Mouse (Mus musculus) heart, adult 8-10 months (tissue): ENCODE data around the gene Bcr. TPM values are rescaled to one million over a fixed set of nuclear protein-coding genes. Genes with fewer than 3 reads are reported as not detected.
A peak's percentile ranks its signal among the peaks of the same experiment; 100 is the strongest.

Source experiments
- DNase-seq: peaks from one replicate; pipeline ENCODE4 v3.0.0; 2022; ENCODE audit warnings: low spot score
- total RNA-seq, 4 experiments: library from RNA; stranded (reverse); gene quantifications; 2 replicates each; pipeline ENCODE4 v1.2.4; 2022

Bcr gene
- total RNA-seq, 4 experiments from 2014 or later: 8.0 to 13.3 (median 9.5) TPM

- peak; percentile 69 for DNase-seq
Measured at GRCm38 (mm10) chr10:75129283-75129710, 68.9 kb downstream of the Bcr start.

DNA sequence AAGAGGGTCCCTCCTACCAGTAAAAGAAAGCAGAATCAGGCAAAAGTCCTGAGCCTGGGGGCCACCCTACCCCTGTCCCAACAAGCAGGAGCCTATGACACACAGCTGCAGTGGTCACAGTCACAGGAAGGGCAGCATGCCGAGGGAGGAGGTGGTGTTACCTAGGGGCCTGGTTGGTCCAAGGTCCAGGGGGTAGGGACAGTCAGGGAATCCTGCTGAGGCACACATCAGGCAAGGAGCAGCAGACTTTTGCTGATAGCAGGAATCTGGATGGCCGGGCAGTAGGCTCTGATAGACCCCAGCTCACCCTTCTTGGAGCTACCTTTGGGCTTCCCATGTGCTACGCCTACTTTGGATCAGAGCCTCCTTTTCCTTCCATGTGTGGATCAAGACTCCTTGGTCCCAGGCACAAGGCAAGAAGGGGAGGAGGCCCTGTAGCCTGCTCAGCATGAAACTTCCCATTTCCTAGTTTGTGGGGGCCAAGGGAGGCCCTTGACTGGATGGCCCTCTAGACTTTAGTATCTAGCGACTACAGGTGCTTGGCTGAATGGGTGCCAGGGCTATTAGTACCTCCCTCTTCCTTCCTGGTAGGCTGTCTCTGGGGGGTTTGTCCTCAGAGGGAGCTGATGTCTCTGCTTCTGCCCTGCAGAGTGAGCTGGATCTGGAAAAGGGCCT, 70.1 kb downstream of the Bcr start:
- no peak for DNase-seq

DNA sequence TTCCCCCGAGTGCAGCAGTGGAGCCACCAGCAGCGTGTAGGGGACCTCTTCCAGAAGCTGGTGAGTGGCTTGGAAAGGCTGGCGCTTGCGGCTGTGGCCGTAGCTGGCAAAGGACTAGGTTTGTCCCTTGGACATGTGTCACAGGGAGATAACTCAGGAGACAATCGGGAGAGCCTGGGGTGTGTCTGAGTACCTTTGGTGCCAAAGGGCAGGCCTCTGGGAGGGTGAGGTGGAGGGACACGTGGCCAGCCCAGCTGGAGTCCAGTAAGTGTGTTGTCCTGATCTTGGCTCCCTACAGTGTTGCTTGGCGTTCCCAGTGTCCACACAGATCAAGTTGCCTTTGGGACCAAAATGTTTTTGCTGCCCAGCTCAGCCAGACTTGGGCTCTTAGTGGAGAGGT, 71.2 kb downstream of the Bcr start:
- DNase-seq: peak; percentile 65

- DNase-seq: no peak
Measured at GRCm38 (mm10) chr10:75134861-75135517, 74.6 kb downstream of the Bcr start.

GRCm38 (mm10) chr10:75135518-75136162, 75.2 kb downstream of the Bcr start:
- DNase-seq: no peak

GRCm38 (mm10) chr10:75137148-75137547, 76.8 kb downstream of the Bcr start:
- DNase-seq: no peak

DNA sequence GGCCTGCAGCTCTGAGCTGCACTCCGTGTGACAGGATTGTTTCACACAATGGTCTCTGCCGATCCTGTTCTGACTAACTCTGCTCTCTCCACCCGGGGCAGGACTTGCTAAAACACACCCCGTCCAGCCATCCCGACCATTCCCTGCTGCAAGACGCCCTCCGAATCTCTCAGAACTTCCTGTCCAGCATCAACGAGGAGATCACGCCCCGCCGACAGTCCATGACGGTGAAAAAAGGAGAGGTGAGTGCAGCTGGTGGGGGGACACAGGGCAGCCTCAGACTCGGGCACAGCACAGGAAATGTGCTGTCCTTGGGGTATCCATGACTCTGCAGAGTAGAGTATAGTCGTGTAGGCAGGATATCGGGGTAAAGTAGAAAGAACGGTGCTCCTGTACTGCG, 84.8 kb downstream of the Bcr start:
- no peak for DNase-seq

DNA sequence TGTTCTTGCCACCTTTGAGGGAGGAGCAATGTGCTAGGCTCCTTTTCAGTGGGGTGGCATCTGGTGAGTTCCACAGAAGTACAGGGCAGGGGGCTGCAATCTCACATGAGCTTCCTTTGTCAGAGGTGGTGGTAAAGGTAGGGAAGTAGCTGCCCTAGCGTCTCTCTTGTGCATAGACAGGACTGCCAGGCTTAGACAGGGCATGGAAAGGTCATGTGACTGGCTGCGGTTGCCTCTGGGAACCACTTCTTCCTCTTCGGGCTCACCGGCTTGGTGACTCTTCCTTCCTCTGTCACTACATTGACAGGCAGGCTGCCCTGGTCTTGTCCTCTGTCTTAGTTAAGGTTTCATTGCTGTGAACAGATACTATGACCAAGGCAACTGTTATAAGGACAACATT, 85.6 kb downstream of the Bcr start:
- DNase-seq: no peak

- no peak for DNase-seq
Measured at GRCm38 (mm10) chr10:75146619-75147018, 86.2 kb downstream of the Bcr start.

DNA sequence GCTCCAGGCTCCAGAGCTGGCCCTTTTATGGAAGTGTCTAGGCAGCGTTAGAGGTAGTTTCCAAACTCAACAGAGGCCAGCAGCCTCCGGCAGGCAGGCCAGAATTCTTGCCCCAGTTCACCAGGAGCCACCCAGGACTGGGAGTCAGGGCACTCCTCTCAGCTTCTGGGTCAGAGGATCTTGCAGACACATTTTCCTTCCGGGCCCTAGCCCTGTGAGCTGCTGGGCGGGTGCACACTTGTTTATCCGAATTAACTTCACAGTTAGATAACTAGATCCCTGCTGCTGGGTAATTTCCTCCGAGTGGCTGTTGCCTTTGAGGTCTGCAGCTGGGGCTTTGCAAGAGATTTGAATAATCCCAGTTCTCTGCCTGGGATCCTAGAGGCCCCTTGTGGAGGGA, 87.9 kb downstream of the Bcr start:
- DNase-seq: peak; percentile 28

GRCm38 (mm10) chr10:75150361-75150760, 90.0 kb downstream of the Bcr start:
- no peak for DNase-seq

DNA sequence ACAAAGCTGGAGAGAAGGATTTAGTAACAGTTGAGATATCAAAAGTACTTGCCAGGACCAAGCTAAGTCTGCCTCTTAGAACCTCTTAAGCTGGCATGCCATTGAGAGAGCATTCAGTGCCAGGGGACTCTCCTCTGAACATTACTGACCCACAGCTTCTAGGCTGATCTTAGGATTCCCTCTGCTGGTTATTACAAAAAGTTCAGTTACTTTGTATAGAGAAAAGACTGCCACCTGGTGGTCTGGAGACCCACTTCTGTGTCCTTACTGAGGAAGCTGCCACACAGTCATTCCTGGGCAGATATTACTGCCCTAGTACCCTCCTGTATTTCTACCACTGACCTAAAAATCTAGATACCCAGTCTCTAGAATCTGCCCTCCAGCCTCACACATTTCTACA, 90.9 kb downstream of the Bcr start:
- peak; percentile 94 for DNase-seq

GRCm38 (mm10) chr10:75156835-75157234, 96.4 kb downstream of the Bcr start:
- DNase-seq: no peak

GRCm38 (mm10) chr10:75157713-75158112, 97.3 kb downstream of the Bcr start:
- no peak for DNase-seq

GRCm38 (mm10) chr10:75158356-75158755, 98.0 kb downstream of the Bcr start:
- DNase-seq: no peak

DNA sequence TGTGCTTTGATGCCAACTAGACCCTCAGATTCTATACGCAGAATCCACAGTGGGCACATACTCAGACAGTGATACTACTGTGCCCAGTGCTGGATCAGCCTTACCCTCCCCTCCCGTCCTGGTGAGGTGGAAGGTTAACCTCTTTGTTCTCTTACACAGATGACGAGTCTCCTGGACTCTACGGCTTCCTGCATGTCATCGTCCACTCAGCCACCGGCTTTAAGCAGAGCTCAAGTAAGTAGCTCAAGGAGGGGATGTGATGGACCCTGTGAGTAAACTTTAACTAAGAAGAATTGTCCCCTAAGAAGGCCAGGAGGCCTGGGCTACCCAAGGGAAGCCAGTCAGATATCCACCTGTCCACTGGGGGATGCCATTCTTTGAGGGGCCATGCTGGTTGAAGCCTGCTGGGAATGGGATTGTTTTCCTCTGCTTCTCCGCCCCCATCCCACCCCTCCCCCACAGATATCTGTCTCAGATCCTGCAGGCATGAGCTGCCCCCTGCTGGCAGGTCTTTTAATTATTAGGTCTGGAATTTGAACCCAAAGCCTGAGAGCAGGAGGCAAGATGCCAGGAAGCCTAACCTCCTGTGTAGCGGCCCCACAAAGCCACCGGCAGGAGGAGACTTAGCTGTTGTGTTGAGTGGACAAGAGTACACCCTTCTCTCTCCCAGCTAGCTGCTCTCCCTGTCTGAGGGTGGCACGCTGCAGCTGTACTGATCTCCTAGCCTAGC, 99.9 kb downstream of the Bcr start:
- no peak for DNase-seq

- no peak for DNase-seq
Measured at GRCm38 (mm10) chr10:75165825-75166481, 105.6 kb downstream of the Bcr start.

DNA sequence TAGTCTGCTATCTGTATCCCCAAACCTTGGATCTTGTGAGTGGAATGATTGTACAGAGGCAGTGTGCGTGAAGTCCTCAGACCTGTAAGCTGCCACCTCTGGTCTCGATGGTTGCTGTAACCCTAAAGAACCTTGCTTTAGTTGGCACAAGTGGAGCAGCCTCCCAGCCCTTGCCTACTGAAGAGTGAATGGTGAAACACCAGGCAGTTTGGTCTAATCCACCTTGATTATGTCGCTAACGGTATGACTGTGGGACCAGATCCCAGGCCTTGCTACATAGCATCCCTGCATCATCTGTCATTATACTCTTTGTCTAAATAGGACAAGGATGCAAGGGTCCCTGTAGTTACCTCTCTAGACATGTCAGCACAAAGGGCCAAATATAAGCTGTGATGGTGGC, 106.2 kb downstream of the Bcr start:
- no peak for DNase-seq

DNA sequence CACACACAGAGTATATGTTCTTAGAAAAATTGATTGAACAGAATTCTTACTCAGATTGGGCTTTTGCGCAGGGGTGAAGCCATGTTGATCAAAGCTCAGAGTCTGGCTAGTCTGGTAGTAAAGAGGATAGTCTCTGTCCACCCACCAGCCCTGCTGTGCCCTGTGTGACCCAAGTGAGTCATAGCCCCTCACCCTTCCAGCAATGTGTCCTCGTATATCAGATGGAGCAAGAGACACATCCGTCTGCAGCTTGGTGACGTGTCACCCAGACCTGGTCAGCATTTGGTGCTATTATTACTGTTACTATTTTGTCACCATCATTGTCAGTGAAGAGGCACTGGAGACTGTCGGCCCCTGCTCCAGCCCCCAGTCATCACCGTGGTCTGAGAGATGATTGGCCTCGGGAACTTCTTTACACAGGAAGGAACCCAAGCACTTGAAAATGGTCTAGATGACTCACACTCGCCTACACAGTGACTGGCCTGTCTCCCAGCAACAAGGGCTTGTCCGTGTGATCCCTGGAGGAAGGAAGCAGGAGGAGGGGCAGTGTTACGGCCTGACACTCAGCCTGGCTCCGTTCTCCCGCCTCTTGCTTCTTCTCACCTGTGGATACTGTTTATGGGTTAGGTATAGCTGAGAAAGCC, 109.9 kb downstream of the Bcr start:
- peak; percentile 70 for DNase-seq

GRCm38 (mm10) chr10:75173056-75173455, 112.7 kb downstream of the Bcr start:
- DNase-seq: no peak

DNA sequence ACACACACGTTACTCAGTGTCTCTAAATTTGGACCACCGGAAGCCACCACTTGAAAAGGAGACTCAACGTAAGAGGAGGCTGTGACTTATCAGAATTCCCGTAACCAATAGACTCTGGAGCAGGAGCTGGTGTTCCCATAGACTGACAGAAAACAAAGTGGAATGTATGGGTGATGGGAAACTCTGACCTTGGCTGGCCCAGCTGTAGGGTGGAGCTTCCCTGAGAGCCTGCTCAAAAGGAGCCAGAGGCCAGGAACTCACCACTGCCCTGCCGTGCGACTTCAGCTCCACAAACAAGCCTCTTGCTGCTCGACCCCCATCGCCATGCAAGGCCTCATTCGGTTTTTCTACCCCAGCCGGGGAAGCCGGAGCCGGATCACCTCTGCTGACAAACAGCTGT, 113.3 kb downstream of the Bcr start:
- no peak for DNase-seq
